Mouse (Mus musculus) cerebellum, adult 11 months (tissue): Measurements from ENCODE around the gene Ptpn13.

ENCODE experiments used
- DNase-seq: peaks from one replicate; pipeline ENCODE4 v3.0.0; 2022

Gene Ptpn13

GRCm38 (mm10) chr5:103598264-103598663 is 173.3 kb downstream of the Ptpn13 start:
- no peak for DNase-seq

GRCm38 (mm10) chr5:103598881-103599280 is 173.9 kb downstream of the Ptpn13 start:
- DNase-seq: no peak

GRCm38 (mm10) chr5:103603115-103603893 is 178.3 kb downstream of the Ptpn13 start:
- DNase-seq: no peak

- DNase-seq: no peak
Observed at GRCm38 (mm10) chr5:103605707-103606106, 180.7 kb downstream of the Ptpn13 start.

GRCm38 (mm10) chr5:103610148-103610547 is 185.2 kb downstream of the Ptpn13 start:
- no peak for DNase-seq

- no peak for DNase-seq
Observed at GRCm38 (mm10) chr5:103610856-103611472, 186.0 kb downstream of the Ptpn13 start.

- no peak for DNase-seq
Observed at GRCm38 (mm10) chr5:103612316-103612715, 187.3 kb downstream of the Ptpn13 start.

GRCm38 (mm10) chr5:103614356-103614755 is 189.4 kb downstream of the Ptpn13 start:
- no peak for DNase-seq

- no peak for DNase-seq
Observed at GRCm38 (mm10) chr5:103617191-103617590, 192.2 kb downstream of the Ptpn13 start.

- no peak for DNase-seq
Observed at GRCm38 (mm10) chr5:103620301-103620973, 195.4 kb downstream of the Ptpn13 start.

- DNase-seq: no peak
Observed at GRCm38 (mm10) chr5:103622321-103622720, 197.3 kb downstream of the Ptpn13 start.

GRCm38 (mm10) chr5:103624831-103625230 is 199.8 kb downstream of the Ptpn13 start:
- DNase-seq: no peak

GRCm38 (mm10) chr5:103628499-103628898 is 203.5 kb downstream of the Ptpn13 start:
- DNase-seq: no peak

GRCm38 (mm10) chr5:103629111-103629764 is 204.2 kb downstream of the Ptpn13 start, which contains the start of gene Slc10a6:
Gene Slc10a6 (minus strand): TSS chr5:103629403.
- no peak for DNase-seq

GRCm38 (mm10) chr5:103629854-103630580 is 205.0 kb downstream of the Ptpn13 start:
- DNase-seq: no peak

- DNase-seq: no peak
Observed at GRCm38 (mm10) chr5:103637162-103637561, 212.2 kb downstream of the Ptpn13 start.

- no peak for DNase-seq
Observed at GRCm38 (mm10) chr5:103644167-103644566, 219.2 kb downstream of the Ptpn13 start.

- no peak for DNase-seq
Observed at GRCm38 (mm10) chr5:103647320-103647719, 222.3 kb downstream of the Ptpn13 start.
